Mouse (Mus musculus): ENCODE measurements at regions not wholly inside any gene's neighbourhood (a gene's known extent, or its start where the extent isn't known, plus 50 kb on each side); places are given as distances from the start of the nearest gene placed in this dataset.

DNA sequence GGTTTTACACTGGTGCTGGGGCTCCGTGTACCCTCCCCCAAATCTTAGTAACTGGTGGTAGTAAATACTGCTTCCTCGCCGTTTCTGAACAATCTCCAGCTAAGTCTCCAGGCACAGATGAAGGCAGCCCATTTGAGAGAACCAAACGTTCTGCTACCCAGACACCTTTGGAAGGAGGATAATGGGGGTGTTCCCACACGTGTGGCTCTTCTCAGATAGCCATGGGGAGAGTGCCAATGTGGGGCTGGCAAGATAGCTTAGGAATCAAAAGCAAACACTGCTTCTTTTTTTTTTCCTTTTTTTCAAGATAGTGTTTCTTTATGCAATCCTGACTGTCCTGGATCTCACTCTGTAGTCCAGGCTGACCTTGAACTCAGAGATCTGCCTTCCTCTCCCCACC is 90.8 kb upstream of the Mrps10 start:
- ATAC-seq (replicated peaks in 1 of 2; ENCODE audit: insufficient read depth in 1 of 2, low FRiP score in 2 of 2, low TSS enrichment in 1 of 2, low read depth in 1 of 2, poor library complexity in 2 of 2, severe bottlenecking in 2 of 2): no peak

GRCm38 (mm10) chr17:47276639-47277038 is 92.0 kb upstream of the Mrps10 start:
- ATAC-seq (replicated peaks in 1 of 2; ENCODE audit: insufficient read depth in 1 of 2, low FRiP score in 2 of 2, low TSS enrichment in 1 of 2, low read depth in 1 of 2, poor library complexity in 2 of 2, severe bottlenecking in 2 of 2): no peak

- ATAC-seq (replicated peaks in 1 of 2; ENCODE audit: insufficient read depth in 1 of 2, low FRiP score in 2 of 2, low TSS enrichment in 1 of 2, low read depth in 1 of 2, poor library complexity in 2 of 2, severe bottlenecking in 2 of 2): no peak
These were observed 92.8 kb upstream of the Mrps10 start for GRCm38 (mm10) chr17:47275796-47276311.

DNA sequence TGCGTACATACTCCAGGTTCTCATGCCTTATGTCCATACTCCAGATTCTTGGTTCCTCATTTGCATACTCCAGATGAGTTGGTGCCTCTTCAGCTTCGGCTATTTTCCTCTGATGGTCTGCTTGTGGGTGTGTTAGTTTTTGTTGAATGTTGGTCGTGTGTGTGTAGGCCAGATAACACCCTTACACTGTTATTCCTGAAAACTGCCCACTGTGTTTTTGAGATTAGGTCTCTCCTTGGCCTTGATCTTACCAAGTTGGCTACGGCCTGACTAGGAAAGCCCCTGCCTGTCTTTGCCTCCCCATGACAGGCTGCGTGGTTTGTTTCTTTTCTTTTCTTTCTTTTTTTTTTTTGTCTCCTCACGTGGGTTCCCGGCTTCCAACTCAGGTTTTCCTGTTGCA is 95.4 kb upstream of the Mrps10 start:
- no peak; a peak in 1 of 4 replicates for ATAC-seq (replicated peaks in 1 of 2; ENCODE audit: insufficient read depth in 1 of 2, low FRiP score in 2 of 2, low TSS enrichment in 1 of 2, low read depth in 1 of 2, poor library complexity in 2 of 2, severe bottlenecking in 2 of 2)

GRCm38 (mm10) chr17:47271979-47272677 is 96.6 kb upstream of the Mrps10 start:
- no peak for ATAC-seq (replicated peaks in 1 of 2; ENCODE audit: insufficient read depth in 1 of 2, low FRiP score in 2 of 2, low TSS enrichment in 1 of 2, low read depth in 1 of 2, poor library complexity in 2 of 2, severe bottlenecking in 2 of 2)

DNA sequence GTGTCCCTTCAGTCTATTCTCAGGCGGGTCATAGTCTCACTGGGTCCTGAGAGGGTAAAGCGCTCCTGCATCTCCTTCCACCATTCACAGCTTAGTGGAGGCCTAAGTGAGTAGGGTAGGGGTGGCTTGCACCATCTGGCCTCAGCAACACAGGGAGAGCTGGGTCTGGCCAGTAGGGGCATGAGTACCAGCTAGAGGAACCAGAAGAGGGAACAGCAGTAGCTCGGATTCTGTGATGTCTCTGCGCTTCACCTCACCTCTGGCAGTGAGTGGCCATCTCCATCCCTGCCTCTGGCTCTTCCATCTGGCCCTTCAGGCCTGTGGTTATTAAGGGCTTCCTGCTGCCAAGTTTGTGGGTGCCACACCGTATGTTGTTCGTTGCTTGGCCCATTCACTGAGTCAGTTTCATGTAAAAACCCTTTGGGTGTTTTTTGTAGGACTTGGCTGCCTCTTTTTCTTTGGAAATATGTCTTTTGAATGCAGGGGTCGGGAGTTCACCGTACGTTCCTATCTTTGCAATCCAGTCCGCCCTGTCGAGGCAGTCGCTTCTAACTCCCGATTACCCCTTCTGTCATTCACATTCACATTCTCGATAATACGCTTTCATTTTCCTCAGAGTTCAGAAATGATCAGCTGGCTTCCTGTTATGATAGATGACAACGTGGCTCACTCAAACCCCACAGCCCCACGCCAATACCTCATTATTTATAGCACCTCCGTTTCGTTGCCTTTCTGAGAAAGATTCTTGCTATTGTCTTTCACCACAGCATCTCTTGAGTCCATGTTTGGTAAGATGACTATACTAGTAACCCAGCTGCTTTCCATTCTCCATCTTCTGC is 99.4 kb upstream of the Mrps10 start:
- no peak for ATAC-seq (replicated peaks in 1 of 2; ENCODE audit: insufficient read depth in 1 of 2, low FRiP score in 2 of 2, low TSS enrichment in 1 of 2, low read depth in 1 of 2, poor library complexity in 2 of 2, severe bottlenecking in 2 of 2)

DNA sequence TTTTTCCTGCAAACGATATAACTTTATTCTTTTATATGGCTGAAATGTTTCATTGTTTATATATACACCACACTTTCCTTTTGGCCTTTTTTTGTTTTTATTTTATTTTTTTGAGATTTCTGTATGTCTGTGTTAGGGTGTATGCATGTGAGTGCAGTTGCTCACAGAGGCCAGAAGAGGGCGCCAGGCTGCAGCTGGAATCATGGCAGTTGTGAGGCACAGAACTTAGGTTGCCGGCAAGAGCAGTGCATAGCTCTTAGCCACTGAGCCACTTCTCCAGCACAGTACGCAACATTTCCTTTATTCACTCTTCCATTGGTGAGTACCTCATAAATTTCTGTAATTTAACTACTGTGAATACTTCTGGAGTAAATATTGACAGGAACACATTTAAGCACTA is 100.8 kb upstream of the Mrps10 start:
- no peak for ATAC-seq (replicated peaks in 1 of 2; ENCODE audit: insufficient read depth in 1 of 2, low FRiP score in 2 of 2, low TSS enrichment in 1 of 2, low read depth in 1 of 2, poor library complexity in 2 of 2, severe bottlenecking in 2 of 2)

- no peak for ATAC-seq (replicated peaks in 1 of 2; ENCODE audit: insufficient read depth in 1 of 2, low FRiP score in 2 of 2, low TSS enrichment in 1 of 2, low read depth in 1 of 2, poor library complexity in 2 of 2, severe bottlenecking in 2 of 2)
These were observed 101.6 kb upstream of the Mrps10 start for GRCm38 (mm10) chr17:47267076-47267475.

GRCm38 (mm10) chr17:47266335-47266734 is 102.4 kb upstream of the Mrps10 start:
- ATAC-seq (replicated peaks in 1 of 2; ENCODE audit: insufficient read depth in 1 of 2, low FRiP score in 2 of 2, low TSS enrichment in 1 of 2, low read depth in 1 of 2, poor library complexity in 2 of 2, severe bottlenecking in 2 of 2): no peak

- no peak for ATAC-seq (replicated peaks in 1 of 2; ENCODE audit: insufficient read depth in 1 of 2, low FRiP score in 2 of 2, low TSS enrichment in 1 of 2, low read depth in 1 of 2, poor library complexity in 2 of 2, severe bottlenecking in 2 of 2)
These were observed 105.7 kb upstream of the Mrps10 start for GRCm38 (mm10) chr17:47262986-47263385.

DNA sequence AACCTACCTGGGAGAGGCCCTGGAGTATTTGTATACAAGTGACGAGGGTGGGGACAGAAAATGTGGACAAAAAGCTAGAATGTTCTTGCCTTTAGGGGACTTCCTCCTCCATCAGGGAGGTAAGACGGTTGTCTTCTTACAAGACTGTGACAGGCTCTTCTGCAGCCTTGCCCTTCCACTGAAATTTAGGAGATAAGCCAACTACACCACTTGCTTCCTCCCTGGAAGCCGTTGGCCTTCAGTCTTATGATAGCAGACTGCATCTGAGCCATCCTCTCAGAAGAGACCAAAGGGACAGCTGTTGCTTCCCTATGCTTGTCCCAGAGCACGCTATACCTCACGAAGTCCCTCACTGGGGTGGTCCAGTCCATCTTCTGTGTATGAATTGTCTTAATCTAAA is 106.5 kb upstream of the Mrps10 start:
- no peak for ATAC-seq (replicated peaks in 1 of 2; ENCODE audit: insufficient read depth in 1 of 2, low FRiP score in 2 of 2, low TSS enrichment in 1 of 2, low read depth in 1 of 2, poor library complexity in 2 of 2, severe bottlenecking in 2 of 2)

- no peak for ATAC-seq (replicated peaks in 1 of 2; ENCODE audit: insufficient read depth in 1 of 2, low FRiP score in 2 of 2, low TSS enrichment in 1 of 2, low read depth in 1 of 2, poor library complexity in 2 of 2, severe bottlenecking in 2 of 2)
These were observed 107.7 kb upstream of the Mrps10 start for GRCm38 (mm10) chr17:47260976-47261375.

DNA sequence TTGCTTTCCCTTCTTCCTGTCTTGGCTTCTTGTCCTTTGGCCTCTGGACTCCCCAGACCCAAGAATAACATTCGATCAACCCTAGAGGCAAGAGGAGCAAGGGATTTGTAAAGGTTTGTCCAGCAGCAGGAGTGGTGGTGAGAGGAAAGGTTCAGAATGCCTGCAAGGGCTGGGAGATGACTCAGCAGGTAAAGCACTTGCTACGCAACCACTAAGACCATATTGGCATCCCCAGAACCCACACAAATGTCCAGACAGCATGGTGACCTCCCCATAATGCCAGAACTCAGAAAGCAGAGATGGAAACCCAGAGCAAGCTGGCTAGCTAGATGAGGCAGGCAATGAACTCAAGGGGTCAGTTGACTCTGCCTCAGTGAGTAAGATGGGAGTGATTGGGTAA is 110.4 kb upstream of the Mrps10 start:
- ATAC-seq (replicated peaks in 1 of 2; ENCODE audit: insufficient read depth in 1 of 2, low FRiP score in 2 of 2, low TSS enrichment in 1 of 2, low read depth in 1 of 2, poor library complexity in 2 of 2, severe bottlenecking in 2 of 2): no peak

DNA sequence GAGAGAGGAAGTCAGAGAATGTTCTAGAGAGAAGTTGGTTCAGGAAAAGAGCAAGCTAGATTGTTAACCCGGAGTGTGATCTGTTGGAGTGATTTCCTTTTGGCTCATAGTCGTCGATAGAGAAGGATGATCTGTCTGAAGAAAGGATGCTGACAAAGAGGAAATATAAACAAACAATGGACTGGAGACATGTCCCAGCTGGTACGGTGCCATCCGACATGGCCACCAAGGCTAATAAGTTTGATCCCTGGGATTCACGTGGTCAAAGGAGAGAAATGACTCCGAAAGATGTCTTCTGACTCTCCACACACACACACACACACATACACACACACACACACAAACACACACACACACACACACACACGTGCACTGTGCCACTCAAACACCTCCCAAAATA is 113.5 kb upstream of the Mrps10 start:
- no peak for ATAC-seq (replicated peaks in 1 of 2; ENCODE audit: insufficient read depth in 1 of 2, low FRiP score in 2 of 2, low TSS enrichment in 1 of 2, low read depth in 1 of 2, poor library complexity in 2 of 2, severe bottlenecking in 2 of 2)

DNA sequence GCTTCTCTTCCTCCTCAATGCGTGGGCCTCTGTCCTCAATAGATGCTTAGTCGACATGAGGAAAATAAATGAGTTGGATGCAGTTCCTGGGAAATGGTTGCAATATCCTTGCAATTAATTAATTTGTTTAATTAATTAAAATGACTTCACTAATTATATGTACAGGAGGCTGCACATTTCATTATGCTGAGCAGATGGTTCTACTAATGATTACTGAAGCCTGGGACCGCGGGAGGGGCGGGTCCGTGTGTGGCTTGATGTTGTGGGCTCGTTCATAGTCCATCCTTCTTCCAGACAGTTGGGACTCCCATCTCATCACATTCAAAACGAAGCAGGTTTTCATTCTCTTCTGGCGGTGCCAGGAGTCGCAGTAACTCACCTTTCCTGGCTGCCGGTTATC is 114.7 kb upstream of the Mrps10 start:
- ATAC-seq (replicated peaks in 1 of 2; ENCODE audit: insufficient read depth in 1 of 2, low FRiP score in 2 of 2, low TSS enrichment in 1 of 2, low read depth in 1 of 2, poor library complexity in 2 of 2, severe bottlenecking in 2 of 2): no peak

DNA sequence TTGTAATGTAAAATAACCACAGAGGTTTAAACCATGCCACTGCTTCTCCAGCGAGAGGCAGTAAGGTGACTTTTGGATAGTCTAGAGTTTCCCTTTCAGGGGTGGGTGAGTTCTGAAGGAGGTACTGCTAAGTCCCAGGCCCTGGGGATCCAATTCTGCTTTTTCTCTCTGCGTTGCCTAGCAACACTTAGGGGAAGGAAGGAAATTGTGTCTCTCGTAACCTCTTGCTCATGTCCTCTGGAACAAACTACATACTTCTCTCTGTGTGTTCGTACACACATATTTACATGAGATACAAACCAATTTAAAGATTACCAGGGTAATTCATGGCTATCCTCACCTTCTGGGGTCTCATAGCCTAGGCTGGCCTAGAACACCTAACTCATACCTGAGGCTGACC is 118.7 kb upstream of the Mrps10 start:
- ATAC-seq (replicated peaks in 1 of 2; ENCODE audit: insufficient read depth in 1 of 2, low FRiP score in 2 of 2, low TSS enrichment in 1 of 2, low read depth in 1 of 2, poor library complexity in 2 of 2, severe bottlenecking in 2 of 2): peak; percentile 78 to 90

DNA sequence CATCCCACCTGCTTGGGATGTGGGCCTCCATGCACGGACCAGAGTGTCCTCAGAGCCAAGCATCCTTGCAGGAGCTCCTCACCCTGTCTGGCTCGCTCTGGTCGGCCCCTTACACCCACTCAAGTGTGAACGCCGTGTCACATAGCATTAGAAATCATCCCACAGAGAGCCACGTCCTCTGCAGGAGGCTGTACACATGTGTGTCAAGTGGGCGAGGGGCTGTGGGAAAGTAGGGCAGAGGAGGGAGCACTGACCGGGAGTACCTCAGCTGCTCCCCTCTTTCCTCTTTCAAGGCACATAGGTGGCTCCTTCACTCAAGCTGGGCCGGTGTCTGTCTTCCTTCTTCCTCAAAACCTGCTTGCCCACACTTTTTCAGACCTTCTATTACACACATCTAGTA is 119.5 kb upstream of the Mrps10 start:
- ATAC-seq (replicated peaks in 1 of 2; ENCODE audit: insufficient read depth in 1 of 2, low FRiP score in 2 of 2, low TSS enrichment in 1 of 2, low read depth in 1 of 2, poor library complexity in 2 of 2, severe bottlenecking in 2 of 2): 0 out of 4 replicates have a peak, but pooled peaks of 1 of the 2 experiments have one; percentile 14

- no peak for ATAC-seq (replicated peaks in 1 of 2; ENCODE audit: insufficient read depth in 1 of 2, low FRiP score in 2 of 2, low TSS enrichment in 1 of 2, low read depth in 1 of 2, poor library complexity in 2 of 2, severe bottlenecking in 2 of 2)
These were observed 120.6 kb upstream of the Mrps10 start for GRCm38 (mm10) chr17:47248053-47248452.

Measured in hematopoietic stem cell, adult 5-6 weeks (primary cell).